Mouse (Mus musculus): ENCODE results near the gene Gpr25. TPM values are rescaled to one million over a fixed set of nuclear protein-coding genes. Genes with fewer than 3 reads are reported as not detected.

Gene Gpr25
- polyA plus RNA-seq, 1 experiment: not detected

- no peak within 1 kb of the TSS for H3K27ac ChIP-seq (ENCODE audit: insufficient read depth, low read depth, low read length)
- TF ChIP-seq CTCF (IDR thresholded peaks at IDR 0.05; ENCODE audit: insufficient read depth, low read depth, low read length) (peak; percentile 44; the same call in 1 of the 2 replicates), POLR2A (IDR thresholded peaks at IDR 0.05; ENCODE audit: insufficient read depth, low read depth, low read length) (no peak)
- 52% methylated on average over 3 of the region's 3 CpGs for WGBS
- no peak within 1 kb of the TSS for H3K4me3 ChIP-seq (ENCODE audit: insufficient read depth, low read depth, low read length)
- H3K4me1 ChIP-seq (ENCODE audit: control insufficient read depth, insufficient read depth, low read length): no peaks in the 10 kb centered on the region
Measured at GRCm38 (mm10) chr1:136212803-136213202, 47.9 kb downstream of the Gpr25 start, which contains the start of gene Mroh3. Mroh3 (minus strand) TSS chr1:136212828.

Other genes with a start within 250 kb of the Gpr25 start
- not detected in 2 replicates for gene Ascl5, start 210.1 kb downstream of the Gpr25 start, polyA plus RNA-seq (2012; ENCODE audit: insufficient read depth, insufficient read length, low replicate concordance, missing spikeins)
- not detected in 2 replicates for gene Cacna1s, start 208.1 kb downstream of the Gpr25 start, polyA plus RNA-seq (2012; ENCODE audit: insufficient read depth, insufficient read length, low replicate concordance, missing spikeins)
- gene Kif21b, start 129.5 kb downstream of the Gpr25 start, polyA plus RNA-seq (2012; ENCODE audit: insufficient read depth, insufficient read length, low replicate concordance, missing spikeins): 94.8 and 211 TPM in 2 replicates
- not detected in 2 replicates for gene Mroh3, start 48.0 kb downstream of the Gpr25 start, polyA plus RNA-seq (2012; ENCODE audit: insufficient read depth, insufficient read length, low replicate concordance, missing spikeins)
- not detected in 2 replicates for gene Inava, start 26.6 kb downstream of the Gpr25 start, polyA plus RNA-seq (2012; ENCODE audit: insufficient read depth, insufficient read length, low replicate concordance, missing spikeins)
- not detected in 2 replicates for gene Camsap2, start 85.2 kb upstream of the Gpr25 start, polyA plus RNA-seq (2012; ENCODE audit: insufficient read depth, insufficient read length, low replicate concordance, missing spikeins)
- not detected in 2 replicates for gene Ddx59, start 154.4 kb upstream of the Gpr25 start, polyA plus RNA-seq (2012; ENCODE audit: insufficient read depth, insufficient read length, low replicate concordance, missing spikeins)
- not detected in 2 replicates for gene Kif14, start 205.5 kb upstream of the Gpr25 start, polyA plus RNA-seq (2012; ENCODE audit: insufficient read depth, insufficient read length, low replicate concordance, missing spikeins)

Data from olfactory bulb, adult 2 months (tissue).